Mouse (Mus musculus) mouse trophoblast stem cell (cell line): ENCODE results near the gene Zbtb4.

Source experiments
- in situ Hi-C, 2 experiments: fragments of 300-500 bp; cut with MseI, MboI; formaldehyde crosslinking; loops; 2 replicates in 1 of 2; 3 replicates in 1 of 2; pipeline ENCODE4 v1.15.1; 2025

The Zbtb4 gene

GRCm38 (mm10) chr11:69800392-69801197 lies 34.9 kb downstream of the Zbtb4 start:
- in situ Hi-C loops: no loop called here

GRCm38 (mm10) chr11:69801379-69801977 lies 35.8 kb downstream of the Zbtb4 start, which contains the start of gene Fgf11:
Fgf11 (minus strand) TSS chr11:69801857.
- in situ Hi-C loops: no loop called here

GRCm38 (mm10) chr11:69802648-69803105 lies 37.0 kb downstream of the Zbtb4 start:
- in situ Hi-C loops: no loop called here

- in situ Hi-C loops: no loop called here
Measured at GRCm38 (mm10) chr11:69803328-69803727, 37.6 kb downstream of the Zbtb4 start.

GRCm38 (mm10) chr11:69803786-69804651 lies 38.3 kb downstream of the Zbtb4 start:
- in situ Hi-C loops: no loop called here

GRCm38 (mm10) chr11:69804652-69804940 lies 38.9 kb downstream of the Zbtb4 start:
- in situ Hi-C loops: no loop called here

GRCm38 (mm10) chr11:69804972-69805909 lies 39.5 kb downstream of the Zbtb4 start, which contains the start of gene Tmem102:
Tmem102 (minus strand) TSS chr11:69805624.
- in situ Hi-C loops: loop anchor here (5.0 kb wide), 1 partner anchor 72 kb away; the partner anchor contains the start of gene Tmem95 (in 2 of the 2)

GRCm38 (mm10) chr11:69806378-69806777 lies 40.7 kb downstream of the Zbtb4 start:
- in situ Hi-C loops: loop anchor here (5.0 kb wide), 1 partner anchor 71 kb away; the partner anchor contains the start of gene Tmem95 (in 2 of the 2)

- in situ Hi-C loops: loop anchor here (5.0 kb wide), 1 partner anchor 70 kb away; the partner anchor contains the start of gene Tmem95 (in 2 of the 2)
Measured at GRCm38 (mm10) chr11:69807641-69808040, 41.9 kb downstream of the Zbtb4 start.

- in situ Hi-C loops: no loop called here
Measured at GRCm38 (mm10) chr11:69810280-69810679, 44.6 kb downstream of the Zbtb4 start.

- in situ Hi-C loops: no loop called here
Measured at GRCm38 (mm10) chr11:69815155-69815554, 49.4 kb downstream of the Zbtb4 start, which contains the start of gene Gm39566. Gm39566 (minus strand) TSS chr11:69815298.

GRCm38 (mm10) chr11:69816520-69816919 lies 50.8 kb downstream of the Zbtb4 start:
- in situ Hi-C loops: no loop called here

GRCm38 (mm10) chr11:69818365-69818764 lies 52.7 kb downstream of the Zbtb4 start, which contains the start of gene Spem2:
Spem2 (minus strand) TSS chr11:69818465.
- in situ Hi-C loops: no loop called here

- in situ Hi-C loops: no loop called here
Measured at GRCm38 (mm10) chr11:69818871-69819270, 53.2 kb downstream of the Zbtb4 start.

GRCm38 (mm10) chr11:69822080-69822479 lies 56.4 kb downstream of the Zbtb4 start, which contains the start of gene Spem1:
Spem1 (minus strand) TSS chr11:69822180.
- in situ Hi-C loops: no loop called here

- in situ Hi-C loops: no loop called here
Measured at GRCm38 (mm10) chr11:69823456-69823855, 57.7 kb downstream of the Zbtb4 start.

GRCm38 (mm10) chr11:69828832-69829231 lies 63.1 kb downstream of the Zbtb4 start:
- in situ Hi-C loops: no loop called here

GRCm38 (mm10) chr11:69833554-69833953 lies 67.8 kb downstream of the Zbtb4 start:
- in situ Hi-C loops: no loop called here
